Mouse (Mus musculus) gastrocnemius, postnatal 4 days (tissue): ENCODE measurements around the gene Dnajc28. TPM values are rescaled to one million over a fixed set of nuclear protein-coding genes. Genes with fewer than 3 reads are reported as not detected.
A peak's percentile ranks its signal among the peaks of the same experiment; 100 is the strongest.
"Not testable (repeated sequence)": the region's sequence is repeated elsewhere in the genome, so short reads cannot be mapped to it uniquely, and the experiment has no call there.

ENCODE experiments used
- DNase-seq, 2 experiments: peaks; one replicate each; pipeline ENCODE4 v3.0.0; 2021 to 2022; ENCODE audit warnings: low spot score in 2 of 2, mixed read lengths in 2 of 2
- long read RNA-seq, 2 experiments: library from polyadenylated mRNA; stranded (forward); transcript quantifications; one replicate each; pipeline ENCODE4 v2.0.0; 2021
- total RNA-seq, 2 experiments: library from RNA; stranded (reverse); gene quantifications; 2 replicates each; pipeline ENCODE4 v1.2.3; 2021

Gene Dnajc28
- 1 to 10 TPM; 2.9 to 3.9 TPM for total RNA-seq
- long read RNA-seq, experiment 1, partial matches to known transcripts, result 0 of 2 reads
- long read RNA-seq, experiment 1, other reads (novel, unspliced or antisense), result 0 of 2 reads
- long read RNA-seq, experiment 2, transcript Dnajc28-201 (2 exons, 3,368 nt), result major isoform, 5 of 6 reads
- long read RNA-seq, experiment 2, partial matches to known transcripts, result 0 of 6 reads
- long read RNA-seq, experiment 2, other reads (novel, unspliced or antisense), result 1 of 6 reads

DNA sequence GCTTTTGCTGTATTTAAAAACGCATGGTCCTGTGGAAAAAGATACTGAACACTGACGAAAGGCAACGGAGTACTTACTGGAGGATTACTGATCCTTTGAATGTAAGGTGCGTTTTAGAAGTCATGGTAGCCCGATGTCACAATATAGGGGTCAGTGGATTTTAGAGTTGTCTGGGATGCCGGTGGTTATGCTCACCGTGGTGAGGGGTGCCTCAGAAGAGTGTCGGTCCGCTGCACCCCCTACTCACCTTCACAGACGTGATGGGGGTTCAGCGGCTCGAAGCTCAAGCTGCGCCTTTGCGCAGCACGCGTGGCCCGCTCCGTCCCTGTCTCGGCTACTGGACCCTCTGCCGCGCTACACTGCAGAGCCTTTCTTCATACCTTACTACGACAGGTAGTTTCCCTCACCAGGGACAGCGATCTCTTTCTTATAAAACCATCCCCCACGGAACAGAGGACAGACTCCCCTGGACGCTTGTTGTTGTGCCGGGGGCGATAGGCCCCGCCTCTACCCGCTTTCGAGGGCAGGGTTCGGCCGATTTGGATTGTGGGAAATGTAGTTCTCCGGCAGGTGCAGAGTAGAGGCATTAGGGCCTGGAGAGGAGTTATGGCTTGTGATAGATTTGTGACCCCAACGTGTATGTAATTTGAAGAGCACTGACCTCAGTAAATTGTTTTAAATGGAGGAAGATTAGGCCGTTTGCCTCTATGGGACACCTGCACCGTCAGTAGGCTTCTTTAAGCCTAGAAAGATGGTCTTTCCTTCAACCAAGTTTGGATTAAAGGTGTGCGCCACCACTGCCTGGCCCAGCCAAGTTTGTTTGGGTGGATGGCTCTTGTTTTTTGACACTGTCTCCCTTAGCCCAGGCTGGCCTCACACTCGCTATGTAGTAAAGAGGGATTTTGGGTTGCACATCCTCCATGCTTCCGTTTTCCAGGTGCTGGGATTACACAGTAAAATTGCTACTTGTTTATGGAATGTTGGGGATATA is at the start of gene Dnajc28:
Dnajc28 (minus strand) TSS at position 516 of the 991 bp plus-strand sequence.
- DNase-seq, result peak; percentile 40 to 67

- no peak for DNase-seq
Observed at GRCm38 (mm10) chr16:91663795-91664194, 45.0 kb upstream of the Dnajc28 start.

DNA sequence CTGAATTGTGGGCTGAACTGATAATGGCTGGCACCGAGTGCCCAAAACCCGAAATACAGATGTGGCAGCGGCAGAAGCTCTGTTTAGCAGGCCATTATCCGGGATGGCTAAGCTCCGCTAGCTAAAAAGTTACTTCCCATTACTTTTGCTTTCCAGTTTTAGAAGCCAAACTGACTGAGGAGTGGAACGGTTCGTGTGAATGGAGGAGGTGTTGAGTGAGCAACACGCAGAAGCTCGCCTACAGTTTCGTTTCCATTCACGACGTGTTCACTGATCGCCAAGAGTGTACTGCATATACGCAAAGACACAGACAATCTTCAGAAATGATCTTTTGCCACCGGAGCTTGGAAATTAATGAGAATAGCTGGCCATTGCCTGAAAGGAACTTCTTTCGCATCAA is 43.5 kb upstream of the Dnajc28 start:
- DNase-seq, result no peak

DNA sequence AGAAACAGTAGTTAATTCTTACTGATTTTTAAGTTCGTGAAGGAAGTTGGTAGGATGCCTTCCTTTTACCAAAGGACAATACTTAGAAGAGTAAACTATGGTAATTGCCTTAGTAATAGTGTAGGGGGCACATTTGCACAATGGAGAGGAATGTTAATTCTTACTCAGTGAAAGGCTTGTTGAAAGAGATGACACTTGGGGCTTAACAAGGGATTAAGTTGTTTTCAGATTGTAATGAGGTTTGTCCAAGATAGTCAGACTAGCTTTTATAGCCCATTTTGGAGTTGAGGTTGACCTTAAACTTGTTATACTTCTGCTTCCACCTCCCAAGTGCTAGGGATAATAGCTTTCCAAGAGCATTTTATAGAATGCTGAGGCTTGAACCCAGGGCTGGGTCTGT is 42.6 kb upstream of the Dnajc28 start:
- DNase-seq, result no peak

GRCm38 (mm10) chr16:91659798-91660197 is 41.0 kb upstream of the Dnajc28 start:
- no peak for DNase-seq

DNA sequence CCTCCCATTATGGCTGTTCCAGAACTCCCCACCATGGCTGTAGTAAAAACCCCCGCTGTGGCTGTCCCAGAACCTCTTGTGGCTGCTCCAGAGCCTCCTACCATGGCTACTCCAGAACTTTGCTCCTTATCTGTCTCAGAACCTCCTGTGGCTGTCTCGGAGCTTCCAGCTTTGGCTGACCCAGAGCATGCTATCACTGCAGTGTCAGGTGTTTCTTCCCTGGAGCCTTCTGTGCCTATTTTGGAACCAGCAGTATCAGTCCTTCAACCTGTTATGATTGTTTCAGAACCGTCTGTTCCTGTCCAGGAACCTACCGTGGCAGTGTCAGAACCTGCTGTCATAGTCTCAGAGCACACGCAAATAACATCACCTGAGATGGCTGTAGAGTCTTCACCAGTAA is 39.6 kb upstream of the Dnajc28 start:
- DNase-seq, result no peak

DNA sequence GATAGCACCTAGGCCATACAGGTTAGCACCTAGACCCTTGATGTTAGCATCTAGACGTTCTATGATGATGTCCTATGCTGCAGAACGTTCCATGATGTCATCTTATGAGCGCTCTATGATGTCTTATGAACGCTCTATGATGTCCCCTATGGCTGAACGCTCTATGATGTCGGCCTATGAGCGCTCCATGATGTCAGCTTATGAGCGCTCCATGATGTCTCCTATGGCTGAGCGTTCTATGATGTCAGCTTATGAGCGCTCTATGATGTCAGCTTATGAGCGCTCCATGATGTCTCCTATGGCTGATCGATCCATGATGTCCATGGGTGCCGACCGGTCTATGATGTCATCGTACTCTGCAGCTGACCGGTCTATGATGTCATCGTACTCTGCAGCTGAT is 38.5 kb upstream of the Dnajc28 start:
- no peak for DNase-seq

DNA sequence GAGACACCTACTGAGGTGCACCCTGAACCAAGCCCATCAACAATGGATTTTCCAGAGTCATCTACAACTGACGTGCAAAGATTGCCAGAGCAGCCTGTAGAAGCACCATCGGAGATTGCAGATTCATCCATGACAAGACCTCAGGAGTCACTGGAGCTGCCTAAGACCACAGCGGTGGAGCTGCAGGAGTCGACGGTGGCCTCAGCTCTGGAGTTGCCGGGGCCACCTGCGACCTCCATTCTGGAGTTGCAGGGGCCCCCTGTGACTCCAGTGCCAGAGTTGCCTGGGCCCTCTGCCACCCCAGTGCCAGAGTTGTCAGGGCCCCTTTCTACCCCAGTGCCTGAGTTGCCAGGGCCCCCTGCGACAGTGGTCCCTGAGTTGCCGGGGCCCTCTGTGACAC is 36.5 kb upstream of the Dnajc28 start:
- no peak for DNase-seq

DNA sequence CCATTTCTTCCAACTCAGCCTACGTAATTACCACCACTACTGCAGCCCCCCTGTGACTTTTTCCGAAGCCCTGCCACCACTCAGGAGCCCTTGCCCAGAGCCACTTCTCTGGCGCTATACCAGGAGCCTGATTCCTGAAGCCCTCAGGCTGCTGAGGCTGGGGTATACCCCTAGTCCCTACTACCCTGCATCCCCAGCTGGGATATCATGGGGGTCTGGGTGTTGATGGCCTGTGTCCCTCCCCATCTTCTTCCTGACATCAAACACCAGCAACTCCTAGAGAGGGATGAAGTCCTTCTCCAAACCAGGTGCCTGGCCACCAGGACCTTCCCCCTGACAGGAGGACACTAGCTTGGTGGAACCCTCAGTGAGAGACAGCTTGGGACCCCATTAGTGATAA is 33.4 kb upstream of the Dnajc28 start:
- DNase-seq, result no peak

DNA sequence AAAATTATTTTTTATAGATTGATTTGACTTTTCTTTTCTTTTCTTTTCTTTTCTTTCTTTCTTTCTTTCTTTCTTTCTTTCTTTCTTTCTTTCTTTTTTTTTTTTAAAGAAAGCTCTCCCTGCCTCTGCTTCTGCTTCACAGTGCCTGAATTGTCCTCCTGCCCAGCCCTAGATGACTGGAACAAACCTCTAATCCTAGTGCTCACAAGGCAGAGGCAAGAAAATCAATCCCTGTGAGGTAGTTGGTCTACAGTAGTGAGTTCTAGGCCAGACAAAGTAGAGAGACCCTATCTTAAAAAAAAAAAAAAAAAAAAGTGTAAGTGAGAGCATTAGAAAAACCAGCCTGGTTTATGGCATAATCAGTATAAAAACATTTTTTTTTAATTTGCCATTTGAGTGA is 31.0 kb upstream of the Dnajc28 start:
- no peak for DNase-seq

GRCm38 (mm10) chr16:91649246-91649645 is 30.4 kb upstream of the Dnajc28 start:
- no peak for DNase-seq

DNA sequence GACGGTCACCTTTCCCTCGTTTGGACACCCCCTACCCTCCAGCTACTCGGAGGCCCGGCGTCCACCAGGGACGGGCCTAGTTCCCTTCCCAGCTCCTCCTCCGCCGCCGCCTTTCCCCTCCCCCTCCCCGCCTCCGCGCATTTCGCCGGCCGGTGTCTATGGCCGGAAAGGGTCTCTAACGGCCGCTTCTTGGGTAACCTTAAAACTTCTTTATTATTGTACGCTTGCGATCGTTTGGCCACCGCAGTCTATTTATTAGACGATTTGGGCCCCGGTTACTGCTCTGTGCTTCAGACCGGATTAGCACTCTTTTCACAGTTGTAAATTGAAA is 29.4 kb upstream of the Dnajc28 start:
- DNase-seq, result peak; percentile 75 to 86

DNA sequence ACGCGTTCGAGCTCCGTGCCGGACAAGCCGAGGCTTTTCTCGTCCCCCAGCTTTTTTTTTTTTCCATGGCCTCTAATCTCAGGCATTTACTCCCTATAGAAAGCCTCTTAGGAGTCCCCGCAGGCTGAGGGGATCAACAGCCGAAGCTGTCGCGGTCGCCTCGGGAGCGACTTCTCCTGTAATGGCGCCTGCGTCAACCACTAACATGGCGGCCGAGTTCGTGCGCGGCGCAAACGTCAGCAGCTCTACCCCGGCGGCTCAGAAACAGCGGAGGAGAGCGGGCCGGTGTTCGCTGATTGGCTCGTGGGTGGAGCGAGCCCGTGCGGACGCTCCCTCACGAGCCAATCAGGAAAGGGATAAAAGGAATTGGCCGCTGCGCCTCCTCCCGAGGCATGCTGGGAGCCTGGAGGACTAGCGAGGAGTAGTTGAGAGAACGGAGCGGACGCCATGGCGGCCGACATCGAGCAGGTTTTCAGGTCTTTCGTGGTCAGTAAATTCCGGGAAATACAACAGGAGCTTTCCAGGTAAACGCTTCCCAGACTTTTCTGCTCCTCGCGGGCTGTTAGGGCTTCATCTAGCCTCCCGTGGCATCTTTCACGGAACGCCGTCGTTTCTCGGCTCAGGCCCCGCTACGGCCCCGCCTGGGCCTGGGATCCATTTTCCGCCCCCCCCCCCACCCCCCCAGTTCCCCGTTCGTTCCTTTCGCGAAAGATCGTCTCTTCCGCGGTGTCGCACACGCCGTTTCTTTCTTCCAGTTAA is 28.8 kb upstream of the Dnajc28 start, which contains the start of gene Son:
Son (plus strand) TSS at position 46 of the 759 bp plus-strand sequence.
- peak; percentile 87 to 95 for DNase-seq

GRCm38 (mm10) chr16:91646681-91647419 is 28.0 kb upstream of the Dnajc28 start, which contains the start of gene Gart:
Gart (minus strand) TSS chr16:91646952.
- DNase-seq, result peak; percentile 94 to 96

DNA sequence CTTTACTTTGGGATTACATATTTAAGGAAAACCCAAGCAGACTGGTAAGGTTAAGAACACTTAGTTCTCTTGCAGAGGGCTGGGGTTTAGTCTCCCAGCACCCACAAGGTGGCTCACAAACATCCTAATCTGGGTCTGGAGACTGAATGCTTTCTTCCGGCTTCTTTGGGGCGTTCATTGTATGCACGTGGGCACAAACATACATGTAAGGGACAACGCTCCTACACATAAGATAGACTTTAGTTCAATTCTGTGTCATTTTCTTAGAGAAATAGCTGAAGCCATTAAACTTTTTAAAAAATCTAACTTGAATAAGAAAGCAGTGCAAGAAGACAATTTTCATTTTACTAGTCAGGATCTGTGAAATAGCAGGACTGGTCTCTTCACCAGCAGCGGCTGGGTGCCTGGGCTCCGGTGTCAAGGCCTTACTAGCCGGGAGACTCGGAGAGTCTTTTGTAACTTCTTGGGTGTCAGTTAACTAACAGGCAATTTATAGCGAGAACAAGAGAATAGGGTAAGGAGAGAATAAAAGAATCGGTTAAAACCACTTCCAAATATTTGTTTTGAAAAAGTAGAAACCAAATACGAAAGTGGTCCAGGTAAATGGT is 27.3 kb upstream of the Dnajc28 start:
- no peak for DNase-seq

- not testable (repeated sequence) for DNase-seq
Observed at GRCm38 (mm10) chr16:91645420-91645819, 26.6 kb upstream of the Dnajc28 start.

DNA sequence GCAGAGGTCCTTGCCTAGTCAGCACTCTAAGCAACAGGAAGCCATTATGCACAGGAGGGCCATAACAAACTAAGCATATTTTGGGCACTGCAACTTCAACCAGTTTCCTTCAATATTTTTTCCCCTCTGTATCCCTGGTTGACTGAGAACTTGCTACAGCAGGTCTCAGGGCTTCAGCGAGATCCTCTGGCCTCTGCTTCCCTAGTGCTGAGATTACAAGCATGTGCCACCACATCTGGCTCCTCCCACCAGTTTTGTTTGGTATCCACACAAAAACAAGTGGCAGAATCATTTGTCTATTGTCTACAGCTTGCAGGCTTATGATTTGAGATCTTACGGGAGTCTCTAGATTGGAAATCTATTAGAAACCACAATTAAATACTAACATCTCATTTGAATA is 26.1 kb upstream of the Dnajc28 start:
- DNase-seq, result no peak

DNA sequence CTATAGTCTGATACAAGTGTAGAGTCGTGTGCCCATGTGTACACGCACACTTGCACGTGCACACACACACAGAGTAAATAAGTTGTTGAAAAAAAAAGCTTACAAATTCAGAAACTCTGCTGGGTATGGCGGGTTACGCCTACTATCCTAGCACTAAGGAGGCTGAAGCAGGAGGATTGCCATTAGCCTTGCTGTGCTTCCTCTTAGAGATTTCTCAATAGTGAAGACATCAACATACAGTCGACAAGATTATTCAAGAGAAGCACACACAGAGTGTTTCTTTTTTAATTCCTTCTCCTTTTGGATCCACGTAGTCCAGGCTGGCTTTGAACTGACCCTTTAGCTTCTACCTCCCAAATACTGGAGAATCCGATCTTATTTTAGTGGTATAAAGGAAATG is 21.3 kb upstream of the Dnajc28 start:
- DNase-seq, result no peak

GRCm38 (mm10) chr16:91639636-91640035 is 20.8 kb upstream of the Dnajc28 start:
- DNase-seq, result no peak

GRCm38 (mm10) chr16:91639161-91639560 is 20.3 kb upstream of the Dnajc28 start:
- no peak for DNase-seq
